Mouse (Mus musculus) Patski (cell line): ENCODE data around the gene Eif3l. TPM values are rescaled to one million over a fixed set of nuclear protein-coding genes. Genes with fewer than 3 reads are reported as not detected.

Experiments used
- ATAC-seq: fragments of 100-300 bp; one replicate; pipeline ENCODE4 v1.8.0; 2021
- CTCF ChIA-PET: fragments of 350-600 bp; sonication (Branson Sonifier 250); formaldehyde crosslinking; loops from one replicate; lab custom pipeline; 2022; ENCODE audit warnings: inconsistent platforms; lab: Charles Lee
- POLR2A ChIA-PET: fragments of 350-600 bp; sonication (Branson Sonifier 250); formaldehyde crosslinking; loops from one replicate; lab custom pipeline; 2022; ENCODE audit warnings: antibody characterized with exemption, inconsistent platforms; lab: Charles Lee
- DNase-seq: peaks from one replicate; pipeline ENCODE4 v3.0.0-alpha.2; 2011; ENCODE audit warnings: low read depth, low spot score
- H3K27me3 ChIP-seq: fragments of 371-371 bp; one replicate; pipeline ENCODE4 v1.5.1; 2021
- CTCF ChIP-seq: fragments of 100-300 bp; IDR thresholded peaks from one replicate; pipeline ENCODE4 v1.5.1; 2021
- in situ Hi-C: fragments of 300-500 bp; cut with MboI; formaldehyde crosslinking; loops from 3 replicates; pipeline ENCODE4 v1.11.1; 2018; ENCODE audit warnings: low pct_unique_long_range_greater_than_20kb, mixed read lengths
- polyA plus RNA-seq: library from polyadenylated mRNA; unstranded; gene quantifications from one replicate; pipeline ENCODE4 v1.2.3, GENCODE M21; 2021

The Eif3l gene
- polyA plus RNA-seq, 1 experiment from 2014 or later, result 220 TPM

GRCm38 (mm10) chr15:79111774-79112173, 36.8 kb downstream of the Eif3l start:
- in situ Hi-C loops, result no loop called here
- no peak for TF ChIP-seq CTCF
- ATAC-seq (no peak), DNase-seq (no peak)
- H3K27me3 ChIP-seq, result no peaks in the 10 kb centered on the region
- ChIA-PET POLR2A (no interaction called here), CTCF (no interaction called here)

- CTCF ChIA-PET, result no interaction called here
- DNase-seq, result no peak
- in situ Hi-C loops, result no loop called here
- H3K27me3 ChIP-seq, result no peaks in the 10 kb centered on the region
- ATAC-seq, result no peak
- POLR2A ChIA-PET, result no interaction called here
- no peak for TF ChIP-seq CTCF
These were observed 40.3 kb downstream of the Eif3l start for GRCm38 (mm10) chr15:79115276-79115675.

GRCm38 (mm10) chr15:79119491-79119890, 44.5 kb downstream of the Eif3l start:
- ChIA-PET CTCF (interaction anchor here (1.0 kb wide), 1 partner anchor 9 kb away, joined by 3 read pairs; no protein-coding TSS in a partner anchor), POLR2A (no interaction called here)
- no peak for DNase-seq
- no peaks in the 10 kb centered on the region for H3K27me3 ChIP-seq
- no peak for ATAC-seq
- TF ChIP-seq CTCF, result no peak
- in situ Hi-C loops, result no loop called here

- ChIA-PET POLR2A (no interaction called here), CTCF (no interaction called here)
- in situ Hi-C loops, result no loop called here
- ATAC-seq, result no peak
- no peak for TF ChIP-seq CTCF
- no peaks in the 10 kb centered on the region for H3K27me3 ChIP-seq
- no peak for DNase-seq
These were observed 47.1 kb downstream of the Eif3l start for GRCm38 (mm10) chr15:79122119-79122518.

DNA sequence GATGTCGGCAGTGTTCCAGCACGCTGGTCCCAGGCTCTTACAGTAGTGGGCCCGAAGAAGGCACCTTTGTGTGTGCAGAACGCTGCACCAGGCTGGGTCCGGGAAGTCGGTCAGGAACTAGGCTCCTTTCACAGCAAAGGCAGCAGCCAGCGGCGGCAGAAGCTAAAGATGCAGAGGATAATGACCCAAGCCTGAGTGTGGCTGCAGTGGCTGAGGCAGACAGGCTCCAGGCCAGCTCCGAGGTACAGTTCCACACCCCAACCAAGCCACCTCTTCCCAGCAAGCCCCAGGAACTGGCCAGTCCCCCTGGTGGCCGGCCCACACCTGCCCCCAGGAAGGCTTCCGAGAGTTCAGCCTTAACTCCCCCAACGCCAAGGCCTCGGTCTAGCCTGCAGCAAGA, 47.6 kb downstream of the Eif3l start:
- CTCF ChIA-PET, result no interaction called here
- in situ Hi-C loops, result no loop called here
- H3K27me3 ChIP-seq, result no peaks in the 10 kb centered on the region
- ATAC-seq (no peak), DNase-seq (no peak)
- no peak for TF ChIP-seq CTCF
- POLR2A ChIA-PET, result no interaction called here

- ChIA-PET POLR2A (no interaction called here), CTCF (no interaction called here)
- DNase-seq (no peak), ATAC-seq (no peak)
- no peak for TF ChIP-seq CTCF
- no peaks in the 10 kb centered on the region for H3K27me3 ChIP-seq
- in situ Hi-C loops, result no loop called here
These were observed 48.8 kb downstream of the Eif3l start for GRCm38 (mm10) chr15:79123751-79124150.

DNA sequence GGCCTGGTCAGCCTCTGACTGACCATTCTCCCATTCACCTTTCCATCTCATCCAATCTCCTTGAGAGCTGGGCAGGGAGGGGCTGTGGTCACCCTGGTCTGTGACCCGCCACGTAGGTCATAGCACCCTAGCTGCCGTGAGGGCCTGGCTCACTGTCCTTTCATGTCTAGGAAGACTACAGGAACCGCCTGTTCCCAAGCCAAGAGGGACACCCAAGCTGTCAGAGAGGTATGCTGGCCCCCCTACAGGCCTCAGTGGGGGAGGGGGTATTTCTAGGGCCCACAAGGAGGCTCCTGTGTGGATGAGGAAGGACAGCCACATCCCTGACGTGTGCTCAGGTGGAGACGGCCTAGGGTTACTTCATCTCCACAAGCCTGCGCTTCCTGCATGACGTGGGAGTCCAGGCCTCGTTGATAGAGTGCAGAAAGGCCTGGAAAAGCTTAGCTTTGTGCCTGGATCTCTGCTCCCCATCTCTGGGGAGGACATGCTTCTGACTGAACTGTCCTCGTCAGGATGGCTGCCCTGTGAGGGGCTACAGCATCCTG, 49.4 kb downstream of the Eif3l start:
- DNase-seq (no peak), ATAC-seq (no peak)
- no peak for TF ChIP-seq CTCF

DNA sequence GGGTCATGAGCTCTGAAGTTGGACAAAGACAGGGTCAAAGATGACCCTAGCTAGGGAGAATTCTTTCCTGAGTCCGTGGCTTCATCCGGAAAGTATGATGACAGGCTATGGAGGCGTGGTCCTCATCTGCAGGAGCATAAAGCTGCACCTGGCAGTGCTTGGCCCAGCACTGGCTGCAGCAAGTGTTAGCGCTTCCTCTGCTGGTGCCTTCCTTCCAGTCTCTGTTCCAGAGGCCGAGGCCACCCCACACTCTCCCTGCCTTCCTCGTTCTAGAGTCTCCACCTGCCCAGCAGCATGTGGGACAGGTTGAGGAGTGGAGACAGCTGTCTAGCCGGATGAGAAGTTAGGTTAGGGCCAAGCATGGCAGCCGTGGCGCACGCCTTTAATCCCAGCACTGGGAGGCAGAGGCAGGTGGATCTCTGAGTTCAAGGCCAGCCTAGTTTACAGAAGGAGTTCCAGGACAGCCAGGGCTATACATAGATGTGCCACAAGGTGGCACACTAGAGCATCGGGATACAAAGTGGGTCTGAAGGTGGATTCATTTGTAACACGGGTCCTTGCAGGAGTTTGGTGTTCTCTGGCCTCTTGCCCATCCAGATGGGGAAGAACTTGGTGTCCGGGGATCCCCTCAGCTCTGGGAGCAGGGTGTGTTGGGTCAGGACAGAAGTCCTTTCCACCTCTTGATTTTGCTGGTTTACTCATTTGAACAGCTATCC, 51.4 kb downstream of the Eif3l start:
- DNase-seq (no peak), ATAC-seq (peak; percentile 2)
- no peak for TF ChIP-seq CTCF
- ChIA-PET POLR2A (interaction anchor here (1.3 kb wide), 1 partner anchor 18 kb away, joined by 4 read pairs; the partner anchor contains the start of gene Micall1), CTCF (interaction anchor here (1.0 to 3.3 kb wide), 8 partner anchors 10 to 49 kb away, joined by 3 to 17 read pairs (median 4); partner anchors contain the start of genes 1700088E04Rik, Micall1 and Polr2f)
- no peaks in the 10 kb centered on the region for H3K27me3 ChIP-seq
- in situ Hi-C loops, result no loop called here

More for the DNA sequence above, 49.4 kb downstream of the Eif3l start:
- H3K27me3 ChIP-seq, result no peaks in the 10 kb centered on the region
- ChIA-PET POLR2A (no interaction called here), CTCF (no interaction called here)
- in situ Hi-C loops, result no loop called here

DNA sequence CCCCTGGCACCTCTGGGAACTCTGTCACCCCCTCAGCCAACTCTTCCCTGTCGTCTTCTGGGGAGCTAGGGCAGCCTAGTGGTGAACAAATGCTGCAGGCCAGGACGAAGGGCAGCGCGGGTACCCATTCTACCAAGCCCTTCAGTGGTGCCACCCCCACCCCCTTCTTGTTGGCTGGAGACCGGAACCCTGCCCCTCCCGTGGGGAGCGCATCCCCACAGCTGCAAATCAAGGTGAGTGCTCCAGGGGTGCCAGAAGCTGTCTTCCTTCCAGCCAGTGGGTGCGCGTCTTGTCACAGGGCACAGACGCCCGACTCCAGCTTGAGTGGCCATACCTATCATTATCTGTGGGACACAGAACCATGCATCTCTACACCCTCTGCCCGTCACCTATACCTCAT, 52.1 kb downstream of the Eif3l start:
- in situ Hi-C loops, result no loop called here

GRCm38 (mm10) chr15:79128208-79128607, 53.2 kb downstream of the Eif3l start:
- DNase-seq (no peak), ATAC-seq (no peak)
- CTCF ChIA-PET, result interaction anchor here (1.3 to 3.3 kb wide), 4 partner anchors 9 to 21 kb away, joined by 3 to 17 read pairs (median 8); partner anchors contain the start of genes 1700088E04Rik and Polr2f
- POLR2A ChIA-PET, result interaction anchor here (0.6 to 1.2 kb wide), 3 partner anchors 12 to 33 kb away, joined by 3 to 6 read pairs (median 3); partner anchors contain the start of gene Polr2f
- no peaks in the 10 kb centered on the region for H3K27me3 ChIP-seq
- TF ChIP-seq CTCF, result no peak
- in situ Hi-C loops, result no loop called here

More for the DNA sequence above, 52.1 kb downstream of the Eif3l start:
- no peak for TF ChIP-seq CTCF
- ChIA-PET CTCF (interaction anchor here (1.0 to 3.3 kb wide), 9 partner anchors 8 to 49 kb away, joined by 3 to 17 read pairs (median 4); partner anchors contain the start of genes 1700088E04Rik, Micall1 and Polr2f), POLR2A (interaction anchor here (1.3 kb wide), 1 partner anchor 18 kb away, joined by 4 read pairs; the partner anchor contains the start of gene Micall1)
- ATAC-seq, result no peak
- no peak for DNase-seq
- H3K27me3 ChIP-seq, result no peaks in the 10 kb centered on the region

- no peak for ATAC-seq
- in situ Hi-C loops, result no loop called here
- no peak for TF ChIP-seq CTCF
- DNase-seq, result no peak
- CTCF ChIA-PET, result interaction anchor here (0.7 to 1.3 kb wide), 2 partner anchors 13 to 19 kb away, joined by 3 read pairs; no protein-coding TSS in a partner anchor
- POLR2A ChIA-PET, result no interaction called here
- H3K27me3 ChIP-seq, result no peaks in the 10 kb centered on the region
These were observed 54.3 kb downstream of the Eif3l start for GRCm38 (mm10) chr15:79129311-79129710.
